Mouse (Mus musculus) limb, embryonic 13.5 days (tissue): ENCODE results near the gene Glt8d1. TPM values are rescaled to one million over a fixed set of nuclear protein-coding genes. Genes with fewer than 3 reads are reported as not detected.

Source experiments
- ATAC-seq: fragments of 200-750 bp; cut with Nextera tagmentation; 2 replicates; pipeline ENCODE4 v1.8.0; 2017; ENCODE audit warnings: low read depth, moderate number of reproducible peaks, moderate TSS enrichment; ENCODE audit not compliant: low FRiP score
- H3K27ac ChIP-seq: fragments of 300-500 bp; sonication (generic); 2 replicates; pipeline ENCODE4 v1.5.1; 2015; ENCODE audit warnings: inconsistent platforms, mild to moderate bottlenecking, moderate library complexity
- H3K27me3 ChIP-seq: fragments of 300-500 bp; sonication (generic); 2 replicates; pipeline ENCODE4 v1.6.1; 2015; ENCODE audit warnings: mild to moderate bottlenecking, inconsistent platforms
- H3K36me3 ChIP-seq: fragments of 300-500 bp; sonication (generic); 2 replicates; pipeline ENCODE4 v1.6.1; 2015; ENCODE audit warnings: inconsistent platforms, mild to moderate bottlenecking, moderate library complexity
- H3K4me1 ChIP-seq: fragments of 300-500 bp; sonication (generic); 2 replicates; pipeline ENCODE4 v1.6.1; 2015; ENCODE audit warnings: inconsistent platforms
- H3K4me2 ChIP-seq: fragments of 300-500 bp; sonication (generic); replicated peaks from 2 replicates; pipeline ENCODE4 v1.6.1; 2015; ENCODE audit warnings: inconsistent platforms, mild to moderate bottlenecking, moderate library complexity
- H3K4me3 ChIP-seq: fragments of 300-500 bp; sonication (generic); 2 replicates; pipeline ENCODE4 v1.5.1; 2015; ENCODE audit warnings: moderate library complexity, mild to moderate bottlenecking, inconsistent platforms
- H3K9ac ChIP-seq: fragments of 300-500 bp; sonication (generic); 2 replicates; pipeline ENCODE4 v1.6.1; 2015; ENCODE audit warnings: mild to moderate bottlenecking, inconsistent platforms
- H3K9me3 ChIP-seq: fragments of 300-500 bp; sonication (generic); 2 replicates; pipeline ENCODE4 v1.6.1; 2016; ENCODE audit warnings: inconsistent platforms
- WGBS: fragments of 180-500 bp; shearing (Covaris S2); methylation state at CpG from one replicate; pipeline ENCODE4 v1.1.7; 2015; 5-methylcytosine and 5-hydroxymethylcytosine counted together
- polyA plus RNA-seq: library from polyadenylated mRNA; unstranded; fragments of >200 nt; fragmentation: Nextera tagmentation; extraction: Ambion mirVana; gene quantifications from 2 replicates; pipeline ENCODE4 v1.2.1, GENCODE M21; 2015

The Glt8d1 gene
- polyA plus RNA-seq = 64.8 and 67.2 TPM in 2 replicates

DNA sequence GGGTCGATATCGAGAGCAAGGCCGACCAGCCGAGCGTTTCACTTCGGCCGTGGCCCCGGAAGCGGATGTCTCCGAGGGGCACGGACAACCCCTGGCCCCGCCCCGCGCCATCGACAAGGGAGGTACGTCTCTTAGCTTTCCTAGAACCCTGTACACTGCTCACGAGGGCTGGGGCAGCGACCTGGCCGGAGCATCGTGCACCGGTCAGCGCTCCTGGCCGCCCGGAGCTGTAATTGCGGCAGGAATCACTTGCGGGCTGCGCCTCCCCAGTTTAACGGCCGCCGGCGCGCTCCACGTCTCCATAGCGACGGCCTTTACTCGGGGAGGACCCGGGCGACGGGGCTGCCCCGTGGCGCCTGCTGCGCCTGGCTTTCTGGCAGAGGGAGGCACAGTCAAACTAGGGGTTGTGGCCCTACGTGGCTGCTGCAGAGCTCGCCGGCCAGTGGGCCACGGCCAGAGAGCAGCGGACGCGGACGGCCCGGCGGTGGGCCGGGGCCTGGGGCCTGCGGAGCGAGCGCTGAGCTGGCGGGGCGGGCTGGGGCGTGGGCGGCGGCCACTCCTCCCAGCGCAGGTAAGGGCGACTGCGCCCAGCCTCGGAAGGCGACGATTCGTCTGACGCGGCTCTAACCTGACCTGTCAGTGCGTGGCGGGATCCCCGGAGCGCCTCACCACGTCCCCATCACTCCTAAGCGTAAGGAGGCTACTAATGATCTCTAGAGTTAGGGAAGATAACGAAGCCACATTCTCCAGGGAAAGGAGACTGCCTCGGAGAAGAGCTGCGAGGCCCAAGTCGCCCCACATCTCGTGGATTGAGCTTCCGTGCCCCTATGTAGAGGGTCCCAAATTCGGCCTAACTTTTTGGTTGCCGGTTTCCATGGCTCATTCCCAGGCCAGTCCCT lies at the start of gene Glt8d1, which contains the start of gene Spcs1:
Glt8d1 (plus strand) TSS at position 94 of the 899 bp plus-strand sequence.
Spcs1 (minus strand) TSS at position 366 of the 899 bp plus-strand sequence.
- under 1% methylated on average over 84 of the region's 84 CpGs for WGBS
- Histone ChIP-seq H3K4me2 (peak within 1 kb of the TSS; percentile 81), H3K9me3 (no peaks in the 10 kb centered on the region), H3K36me3 (peaks cover 17% of the 10 kb centered on the region), H3K27me3 (no peaks in the 10 kb centered on the region), H3K4me3 (peak within 1 kb of the TSS; percentile 92), H3K9ac (peak within 1 kb of the TSS; percentile 89), H3K27ac (peak within 1 kb of the TSS; percentile 92), H3K4me1 (peaks cover 14% of the 10 kb centered on the region)
- peak; percentile 92 for ATAC-seq

DNA sequence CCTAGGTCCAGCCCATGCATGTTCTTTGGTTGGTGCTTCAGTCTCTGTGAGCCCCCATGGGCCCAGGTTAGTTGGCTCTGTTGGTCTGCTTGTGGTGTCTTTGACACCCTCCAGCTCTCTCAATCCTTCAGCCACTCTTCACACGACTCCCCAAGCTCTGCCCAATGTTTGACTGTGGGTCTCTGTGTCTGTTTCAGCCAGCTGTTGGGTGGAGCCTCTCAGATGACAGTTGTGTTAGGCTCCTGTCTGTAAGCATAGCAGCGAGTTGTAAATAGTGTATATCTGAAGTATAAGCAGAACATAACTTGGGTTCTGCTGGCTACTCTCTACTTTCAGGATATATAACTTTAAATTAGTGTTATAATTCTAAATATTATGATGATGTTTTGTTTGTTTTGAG lies 42.7 kb upstream of the Glt8d1 start:
- Histone ChIP-seq H3K4me2 (no peak overlapping the region), H3K4me3 (no peak overlapping the region), H3K9me3 (no peaks in the 10 kb centered on the region), H3K4me1 (no peaks in the 10 kb centered on the region), H3K36me3 (peaks cover 37% of the 10 kb centered on the region), H3K27me3 (no peaks in the 10 kb centered on the region), H3K9ac (no peak overlapping the region), H3K27ac (no peak overlapping the region)
- ATAC-seq = no peak
- 74% methylated on average over 2 of the region's 2 CpGs for WGBS

DNA sequence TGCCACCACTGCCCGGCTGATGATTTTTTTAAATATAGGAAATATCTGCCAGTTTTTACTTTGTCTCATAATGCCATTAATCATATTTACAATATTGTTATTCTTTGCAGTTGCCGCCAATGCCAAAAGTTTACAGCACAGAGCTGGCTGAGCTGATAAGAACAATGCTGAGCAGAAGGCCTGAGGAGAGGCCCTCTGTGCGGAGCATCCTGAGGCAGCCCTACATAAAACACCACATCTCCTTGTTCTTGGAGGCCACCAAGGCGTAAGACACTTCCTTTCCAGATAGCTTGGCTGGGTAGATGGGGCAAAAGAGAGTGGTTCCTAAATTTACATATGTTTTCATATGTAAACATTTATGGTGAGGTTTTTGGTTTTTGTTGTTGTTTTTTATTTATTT lies 42.2 kb upstream of the Glt8d1 start:
- H3K4me2 ChIP-seq = no peak overlapping the region
- H3K9me3 ChIP-seq = no peaks in the 10 kb centered on the region
- WGBS = 92% methylated on average over 4 of the region's 4 CpGs
- H3K27me3 ChIP-seq = no peaks in the 10 kb centered on the region
- H3K4me3 ChIP-seq = no peak overlapping the region
- H3K9ac ChIP-seq = no peak overlapping the region
- no peaks in the 10 kb centered on the region for H3K4me1 ChIP-seq
- no peak overlapping the region for H3K27ac ChIP-seq
- H3K36me3 ChIP-seq = peaks cover 32% of the 10 kb centered on the region
- ATAC-seq = no peak

DNA sequence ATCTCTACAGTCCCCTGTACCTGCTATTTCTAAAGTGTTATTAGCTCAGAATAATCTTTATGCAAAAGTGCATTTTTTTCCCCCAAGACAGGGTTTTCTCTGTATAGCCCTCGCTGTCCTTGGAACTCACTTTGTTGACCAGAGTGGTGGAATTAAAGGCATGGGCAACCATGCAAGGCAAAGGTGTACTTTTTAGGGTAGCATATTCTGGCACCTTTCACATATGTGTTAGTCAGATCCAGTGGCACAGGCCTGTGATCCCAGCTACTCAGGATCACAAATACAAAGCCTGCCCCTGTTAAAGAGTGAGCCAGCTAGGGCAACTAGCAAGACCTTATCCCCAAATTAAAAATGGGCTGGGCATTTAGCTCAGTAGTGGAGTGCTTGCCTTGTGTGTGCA lies 40.8 kb upstream of the Glt8d1 start:
- WGBS = 93% methylated on average over 1 of the region's 1 CpGs
- H3K36me3 ChIP-seq = peaks cover 26% of the 10 kb centered on the region
- no peaks in the 10 kb centered on the region for H3K9me3 ChIP-seq
- H3K4me2 ChIP-seq = no peak overlapping the region
- no peak overlapping the region for H3K9ac ChIP-seq
- ATAC-seq = no peak
- no peak overlapping the region for H3K4me3 ChIP-seq
- H3K27ac ChIP-seq = no peak overlapping the region
- H3K27me3 ChIP-seq = no peaks in the 10 kb centered on the region
- no peaks in the 10 kb centered on the region for H3K4me1 ChIP-seq

DNA sequence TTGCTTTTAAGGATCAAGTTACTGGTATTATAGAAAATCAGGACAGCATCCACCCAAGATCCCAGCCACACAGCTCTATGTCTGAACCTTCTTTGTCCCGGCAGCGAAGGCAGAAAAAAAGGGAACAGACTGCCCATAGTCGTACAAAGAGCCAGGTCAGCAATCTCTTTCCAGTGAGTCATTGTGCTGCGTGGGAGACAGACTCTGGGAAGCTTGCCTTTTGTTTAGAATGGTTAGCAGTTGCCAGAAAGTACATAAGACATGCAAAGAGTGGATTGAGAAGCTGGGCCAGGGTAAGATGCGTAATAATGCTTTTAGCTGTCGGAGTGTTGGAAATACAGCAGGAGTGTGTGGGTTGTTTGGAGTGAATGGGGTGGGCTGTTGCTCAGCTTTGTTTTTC lies 27.0 kb upstream of the Glt8d1 start:
- Histone ChIP-seq H3K36me3 (peaks cover 52% of the 10 kb centered on the region), H3K4me1 (no peaks in the 10 kb centered on the region), H3K4me2 (no peak overlapping the region), H3K9ac (no peak overlapping the region), H3K9me3 (no peaks in the 10 kb centered on the region), H3K27me3 (no peaks in the 10 kb centered on the region), H3K4me3 (no peak overlapping the region), H3K27ac (no peak overlapping the region)
- ATAC-seq = no peak
- 83% methylated on average over 6 of the region's 6 CpGs for WGBS

DNA sequence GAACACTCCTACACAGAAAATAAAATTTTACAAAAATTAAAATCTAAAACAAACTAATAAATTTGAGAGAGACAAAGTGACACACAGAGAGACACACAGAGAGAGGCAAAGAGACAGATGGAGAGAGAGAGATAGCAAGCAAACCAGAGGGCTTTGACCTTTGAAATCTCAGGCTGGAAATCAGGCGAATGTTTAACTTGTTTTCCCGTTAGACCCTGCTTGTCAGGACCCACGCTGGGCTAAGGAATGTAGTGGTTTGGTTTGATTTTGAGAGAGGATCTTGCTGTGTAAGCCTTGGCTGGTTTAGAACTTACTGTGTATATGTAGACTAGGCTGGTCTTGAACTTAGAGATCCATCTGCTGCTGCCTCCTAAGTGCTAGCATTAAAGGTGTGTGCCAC lies 25.0 kb upstream of the Glt8d1 start:
- 85% methylated on average over 3 of the region's 3 CpGs for WGBS
- Histone ChIP-seq H3K9ac (no peak overlapping the region), H3K27ac (no peak overlapping the region), H3K36me3 (peaks cover 49% of the 10 kb centered on the region), H3K4me1 (no peaks in the 10 kb centered on the region), H3K4me2 (no peak overlapping the region), H3K27me3 (no peaks in the 10 kb centered on the region), H3K9me3 (no peaks in the 10 kb centered on the region), H3K4me3 (no peak overlapping the region)
- no peak for ATAC-seq

DNA sequence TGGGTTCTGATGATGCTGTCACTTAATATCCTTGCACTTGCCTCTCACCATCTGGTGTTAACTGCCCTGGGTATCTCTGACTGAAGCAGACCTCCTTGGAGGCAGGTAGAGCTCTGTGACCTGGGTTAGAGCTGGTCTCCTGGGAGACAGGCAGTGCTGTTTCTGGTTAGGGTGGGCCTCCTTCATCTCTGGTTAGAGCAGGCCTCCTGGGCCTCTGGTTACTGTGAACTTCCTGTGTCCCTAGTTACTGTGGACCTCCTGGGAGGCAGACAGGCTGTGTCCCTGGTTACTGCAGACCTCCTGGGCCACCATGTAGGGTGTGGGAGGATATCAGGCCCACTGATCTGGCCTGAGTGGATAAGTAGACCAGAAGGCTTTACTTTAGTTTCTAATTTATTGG lies 4.8 kb upstream of the Glt8d1 start:
- no peaks in the 10 kb centered on the region for H3K9me3 ChIP-seq
- ATAC-seq = no peak
- H3K4me3 ChIP-seq = no peak overlapping the region
- H3K27me3 ChIP-seq = no peaks in the 10 kb centered on the region
- no peak overlapping the region for H3K27ac ChIP-seq
- H3K4me1 ChIP-seq = peaks cover 8% of the 10 kb centered on the region
- no peak overlapping the region for H3K9ac ChIP-seq
- peaks cover 16% of the 10 kb centered on the region for H3K36me3 ChIP-seq
- no peak overlapping the region for H3K4me2 ChIP-seq

DNA sequence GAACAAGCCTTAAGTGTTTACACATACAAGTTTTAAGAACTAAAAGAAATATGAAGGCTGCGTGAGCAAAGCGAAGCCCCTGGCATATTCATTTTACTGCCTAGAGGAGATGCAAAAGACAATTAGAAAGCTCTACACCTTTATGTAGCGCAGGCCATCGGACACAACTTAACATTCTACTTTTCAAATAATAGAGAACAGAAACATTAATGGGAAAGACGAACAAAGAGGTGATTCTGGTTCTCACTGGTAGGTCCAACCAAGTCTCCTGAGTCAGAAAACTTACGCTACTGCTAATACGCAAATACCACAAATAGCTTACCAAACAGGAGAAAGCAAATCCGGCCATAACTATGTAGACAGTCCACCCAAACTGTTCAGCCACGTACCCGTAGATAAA lies 844 bp upstream of the Glt8d1 start:
- ATAC-seq = no peak
- 64% methylated on average over 10 of the region's 10 CpGs for WGBS
- H3K36me3 ChIP-seq = peaks cover 16% of the 10 kb centered on the region
- H3K4me1 ChIP-seq = peaks cover 14% of the 10 kb centered on the region
- peak overlapping the region; percentile 81 for H3K4me2 ChIP-seq
- H3K4me3 ChIP-seq = peak overlapping the region; percentile 92
- no peaks in the 10 kb centered on the region for H3K9me3 ChIP-seq
- H3K27ac ChIP-seq = no peak overlapping the region
- peak overlapping the region; percentile 89 for H3K9ac ChIP-seq
- no peaks in the 10 kb centered on the region for H3K27me3 ChIP-seq

DNA sequence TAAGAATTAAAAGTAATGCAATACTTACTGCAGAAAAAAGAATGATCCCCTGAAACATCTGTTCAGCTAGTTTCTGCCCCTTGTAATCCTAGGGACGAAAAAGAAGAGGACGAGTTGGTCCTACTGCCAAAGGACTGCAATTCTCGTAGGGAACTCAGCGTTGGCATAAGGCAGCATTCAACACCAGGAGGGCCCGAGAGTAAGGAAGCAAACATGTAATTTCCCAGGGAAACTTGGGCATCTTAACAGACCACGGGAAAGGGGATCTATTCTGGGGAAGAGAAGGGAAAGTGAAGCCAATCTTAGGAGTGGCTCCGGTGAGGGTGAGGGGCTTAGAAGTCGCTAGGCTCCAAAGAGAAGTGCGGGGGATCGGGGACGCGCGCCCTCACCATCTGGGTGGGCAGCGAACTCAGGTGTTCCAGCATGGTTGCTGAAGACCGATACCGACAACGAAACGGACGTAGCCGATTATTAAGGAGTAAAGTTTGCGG lies 339 bp upstream of the Glt8d1 start:
- Histone ChIP-seq H3K27ac (peak overlapping the region; percentile 92), H3K4me3 (peak overlapping the region; percentile 92), H3K9me3 (no peaks in the 10 kb centered on the region), H3K36me3 (peaks cover 16% of the 10 kb centered on the region), H3K27me3 (no peaks in the 10 kb centered on the region), H3K9ac (peak overlapping the region; percentile 89), H3K4me1 (peaks cover 14% of the 10 kb centered on the region), H3K4me2 (peak overlapping the region; percentile 81)
- 2% methylated on average over 21 of the region's 21 CpGs for WGBS
- ATAC-seq = peak; percentile 37; the same call in 1 of the 2 replicates

DNA sequence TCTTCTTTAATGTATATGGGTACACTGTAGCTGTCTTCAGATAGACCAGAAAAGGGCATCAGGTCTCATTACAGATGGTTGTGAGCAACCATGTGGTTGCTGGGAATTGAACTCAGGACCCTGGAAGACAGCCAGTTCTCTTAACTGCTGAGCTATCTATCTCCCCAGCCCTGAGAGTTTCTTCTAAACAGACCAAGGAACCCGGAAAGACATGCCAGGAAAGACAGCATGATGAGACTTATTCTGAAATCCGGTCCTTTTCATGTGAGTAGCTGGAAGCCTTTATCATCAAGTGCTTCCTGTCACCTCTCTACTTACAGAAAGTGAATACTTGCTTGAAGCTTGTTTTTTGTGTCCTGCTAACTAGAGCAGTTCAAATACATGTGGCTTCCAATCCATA lies 3.3 kb downstream of the Glt8d1 start:
- WGBS = 85% methylated on average over 2 of the region's 2 CpGs
- H3K9ac ChIP-seq = no peak overlapping the region
- no peak overlapping the region for H3K4me3 ChIP-seq
- H3K36me3 ChIP-seq = peaks cover 30% of the 10 kb centered on the region
- no peak overlapping the region for H3K27ac ChIP-seq
- H3K9me3 ChIP-seq = no peaks in the 10 kb centered on the region
- peaks cover 14% of the 10 kb centered on the region for H3K4me1 ChIP-seq
- H3K27me3 ChIP-seq = no peaks in the 10 kb centered on the region
- H3K4me2 ChIP-seq = no peak overlapping the region
- no peak for ATAC-seq

DNA sequence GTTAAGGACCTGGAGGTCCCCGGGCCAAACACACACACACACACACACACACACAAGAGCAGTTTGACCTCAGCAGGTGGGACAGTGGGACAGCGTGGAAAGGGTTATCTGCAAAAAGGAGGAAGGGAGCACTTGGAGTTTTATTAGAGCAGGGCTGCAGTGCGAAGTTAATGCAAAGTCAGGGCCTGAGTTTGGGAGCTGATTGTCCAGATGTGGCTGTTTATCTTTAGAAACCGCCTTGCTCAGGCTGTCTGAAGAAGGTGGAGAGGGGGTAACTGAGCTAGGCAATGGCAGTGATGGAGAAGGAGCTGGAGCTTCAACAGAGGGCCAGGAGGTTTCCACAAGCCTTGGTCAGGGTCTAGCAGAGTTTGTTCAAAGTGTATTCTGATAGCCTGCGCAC lies 5.6 kb downstream of the Glt8d1 start:
- Histone ChIP-seq H3K9ac (no peak overlapping the region), H3K4me3 (no peak overlapping the region), H3K36me3 (peaks cover 51% of the 10 kb centered on the region), H3K27me3 (no peaks in the 10 kb centered on the region), H3K27ac (no peak overlapping the region), H3K4me1 (peaks cover 5% of the 10 kb centered on the region), H3K4me2 (no peak overlapping the region), H3K9me3 (no peaks in the 10 kb centered on the region)
- no peak for ATAC-seq
- WGBS = 67% methylated on average over 5 of the region's 5 CpGs

DNA sequence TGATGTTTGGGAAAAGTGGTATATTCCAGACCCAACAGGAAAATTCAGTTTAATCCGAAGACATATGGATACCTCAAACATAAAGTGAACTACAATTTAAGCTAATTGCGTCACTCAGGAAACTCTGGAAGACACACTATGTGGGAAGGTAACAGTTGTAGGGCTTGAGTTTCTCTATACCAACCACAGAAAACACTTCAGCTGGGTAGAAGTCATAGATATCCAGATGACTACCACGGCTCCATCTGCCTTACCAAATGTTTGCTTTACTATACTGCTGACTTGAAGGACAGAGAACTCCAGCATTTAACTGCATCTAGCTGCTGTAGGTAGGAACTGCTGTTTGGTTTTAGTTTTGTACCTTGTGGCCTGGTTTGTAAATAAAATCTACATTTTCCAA lies 10.4 kb downstream of the Glt8d1 start:
- Histone ChIP-seq H3K4me1 (no peaks in the 10 kb centered on the region), H3K27ac (no peak overlapping the region), H3K4me3 (no peak overlapping the region), H3K36me3 (peaks cover 95% of the 10 kb centered on the region), H3K9me3 (no peaks in the 10 kb centered on the region), H3K9ac (no peak overlapping the region), H3K27me3 (no peaks in the 10 kb centered on the region), H3K4me2 (no peak overlapping the region)
- no peak for ATAC-seq
- WGBS = 89% methylated on average over 3 of the region's 3 CpGs
